Mouse (Mus musculus) ES-Bruce4 (cell line): Measurements from ENCODE around the gene Kcnh2. TPM values are rescaled to one million over a fixed set of nuclear protein-coding genes. Genes with fewer than 3 reads are reported as not detected.

ENCODE experiments used
- H3K27ac ChIP-seq: 2 replicates; pipeline ENCODE4 v1.5.1; 2012; ENCODE audit warnings: low read length, inconsistent platforms; ENCODE audit not compliant: insufficient read depth
- H3K27me3 ChIP-seq: 2 replicates; pipeline ENCODE4 v1.6.1; 2012; ENCODE audit warnings: mild to moderate bottlenecking, low read length, inconsistent platforms; ENCODE audit not compliant: control insufficient read depth, poor library complexity, insufficient read depth, severe bottlenecking
- H3K36me3 ChIP-seq: 2 replicates; pipeline ENCODE4 v1.6.1; 2012; ENCODE audit warnings: inconsistent platforms, mild to moderate bottlenecking, low read length, moderate library complexity; ENCODE audit not compliant: control insufficient read depth, poor library complexity, insufficient read depth, severe bottlenecking
- H3K4me1 ChIP-seq: one replicate; pipeline ENCODE4 v1.8.1; 2011; ENCODE audit warnings: low read length; ENCODE audit not compliant: control insufficient read depth, insufficient read depth
- H3K4me3 ChIP-seq: 2 replicates; pipeline ENCODE4 v1.5.1; 2011; ENCODE audit warnings: low read depth, mild to moderate bottlenecking, low read length
- H3K9ac ChIP-seq: 2 replicates; pipeline ENCODE4 v1.6.1; 2012; ENCODE audit warnings: low read depth, mild to moderate bottlenecking, inconsistent platforms; ENCODE audit not compliant: poor library complexity, severe bottlenecking
- H3K9me3 ChIP-seq: replicated peaks from 2 replicates; pipeline ENCODE4 v1.6.1; 2012; ENCODE audit warnings: mild to moderate bottlenecking, low read length, inconsistent platforms; ENCODE audit not compliant: control insufficient read depth, poor library complexity, insufficient read depth, severe bottlenecking
- CTCF ChIP-seq: IDR thresholded peaks from one replicate; pipeline ENCODE4 v1.8.1; 2011; ENCODE audit warnings: low read depth, low read length
- EP300 ChIP-seq: IDR thresholded peaks from 2 replicates; pipeline ENCODE4 v1.6.1; 2011; ENCODE audit warnings: low read depth, low read length; ENCODE audit not compliant: insufficient read depth
- POLR2A ChIP-seq: IDR thresholded peaks from one replicate; pipeline ENCODE4 v1.8.1; 2011; ENCODE audit warnings: low read length; ENCODE audit not compliant: insufficient read depth
- polyA plus RNA-seq: library from polyadenylated mRNA; stranded (reverse); fragments of >200 nt; gene quantifications from 2 replicates; pipeline ENCODE4 v1.2.4, GENCODE M21; 2011; ENCODE audit warnings: low read depth; ENCODE audit not compliant: missing spikeins, insufficient read depth, insufficient read length

Kcnh2 gene
- polyA plus RNA-seq, 1 experiment, result 3.3 TPM

GRCm38 (mm10) chr5:24387264-24388241, 36.1 kb upstream of the Kcnh2 start:
- H3K4me1 ChIP-seq, result peaks cover 6% of the 10 kb centered on the region
- no peaks in the 10 kb centered on the region for H3K36me3 ChIP-seq
- peak overlapping the region; percentile 81 for H3K4me3 ChIP-seq
- no peak for TF ChIP-seq POLR2A
- peak; percentile 39 for TF ChIP-seq CTCF
- no peaks in the 10 kb centered on the region for H3K27me3 ChIP-seq
- H3K9ac ChIP-seq, result peak overlapping the region; percentile 69
- no peaks in the 10 kb centered on the region for H3K9me3 ChIP-seq
- H3K27ac ChIP-seq, result no peak overlapping the region

GRCm38 (mm10) chr5:24385887-24386550, 34.6 kb upstream of the Kcnh2 start:
- H3K27me3 ChIP-seq, result no peaks in the 10 kb centered on the region
- TF ChIP-seq CTCF (no peak), EP300 (no peak)
- H3K27ac ChIP-seq, result no peak overlapping the region
- H3K4me3 ChIP-seq, result no peak overlapping the region
- H3K9me3 ChIP-seq, result no peaks in the 10 kb centered on the region
- no peak overlapping the region for H3K9ac ChIP-seq
- H3K36me3 ChIP-seq, result no peaks in the 10 kb centered on the region
- peaks cover 2% of the 10 kb centered on the region for H3K4me1 ChIP-seq

- no peaks in the 10 kb centered on the region for H3K27me3 ChIP-seq
- H3K9me3 ChIP-seq, result no peaks in the 10 kb centered on the region
- no peak overlapping the region for H3K9ac ChIP-seq
- H3K36me3 ChIP-seq, result no peaks in the 10 kb centered on the region
- peaks cover 2% of the 10 kb centered on the region for H3K4me1 ChIP-seq
- TF ChIP-seq CTCF, result no peak
- H3K27ac ChIP-seq, result no peak overlapping the region
- H3K4me3 ChIP-seq, result no peak overlapping the region
Measured at GRCm38 (mm10) chr5:24385374-24385773, 34.0 kb upstream of the Kcnh2 start.

GRCm38 (mm10) chr5:24384407-24384806, 33.0 kb upstream of the Kcnh2 start:
- H3K4me3 ChIP-seq, result no peak overlapping the region
- no peak overlapping the region for H3K27ac ChIP-seq
- peaks cover 4% of the 10 kb centered on the region for H3K4me1 ChIP-seq
- H3K36me3 ChIP-seq, result no peaks in the 10 kb centered on the region
- H3K9ac ChIP-seq, result no peak overlapping the region
- H3K27me3 ChIP-seq, result no peaks in the 10 kb centered on the region
- no peaks in the 10 kb centered on the region for H3K9me3 ChIP-seq
- no peak for TF ChIP-seq EP300
- no peak for TF ChIP-seq CTCF

- TF ChIP-seq EP300, result 0 out of 2 replicates have a peak, but pooled peaks have one; percentile 73
- TF ChIP-seq POLR2A, result peak; percentile 20
- peak; percentile 71 for TF ChIP-seq CTCF
- H3K4me1 ChIP-seq, result peaks cover 2% of the 10 kb centered on the region
- H3K4me3 ChIP-seq, result peak overlapping the region; percentile 69
- H3K27ac ChIP-seq, result peak overlapping the region; percentile 19; the same call in 1 of the 2 replicates
- no peaks in the 10 kb centered on the region for H3K36me3 ChIP-seq
- H3K27me3 ChIP-seq, result no peaks in the 10 kb centered on the region
- peak overlapping the region; percentile 22; the same call in 1 of the 2 replicates for H3K9ac ChIP-seq
- no peaks in the 10 kb centered on the region for H3K9me3 ChIP-seq
Measured at GRCm38 (mm10) chr5:24383026-24383859, 31.8 kb upstream of the Kcnh2 start.
